In the genomic region with DNA sequence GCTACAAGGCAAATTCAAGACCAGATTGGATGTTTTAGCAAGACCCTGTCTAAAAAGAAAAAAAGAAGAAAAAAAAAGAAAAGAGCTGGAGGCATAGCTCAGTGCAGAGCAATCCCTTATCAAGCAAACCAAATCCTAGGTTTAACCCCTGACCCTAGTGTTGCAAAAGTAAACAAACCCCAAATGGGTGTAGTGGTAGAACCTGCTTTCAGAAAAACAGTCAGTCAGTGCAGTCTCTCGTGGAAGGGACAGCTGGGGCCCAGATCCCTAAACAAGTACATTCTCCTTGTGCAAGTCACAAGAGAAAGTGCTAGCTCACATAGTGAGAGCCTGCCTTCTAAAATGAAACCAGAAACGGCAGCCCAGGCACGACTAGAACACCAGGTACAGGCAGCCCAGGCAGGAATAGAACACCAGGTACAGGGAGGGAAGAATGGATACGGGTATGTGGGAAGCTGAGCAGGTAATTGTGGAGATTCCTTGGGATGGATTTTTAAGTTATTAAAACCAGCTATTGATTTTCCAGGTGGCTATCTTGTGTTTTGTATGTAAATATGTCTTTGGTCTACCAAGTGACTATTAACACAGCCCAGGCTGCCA, we compare ENCODE assay signal across 13 mouse cellular contexts. TPM values are rescaled to one million over a fixed set of nuclear protein-coding genes. Genes with fewer than 3 reads are reported as not detected.
DNase-seq lines count a peak whose midpoint lies in the region; ATAC-seq and TF ChIP-seq lines count a peak whose summit lies in the region.
"Had no signal": no experiment of that assay in that cellular context is flagged by ENCODE, and none has a peak within 500 bp of the region (broad histone marks: within the 10 kb centered on the region; RNA-seq: fewer than 3 reads in every experiment).

No protein-coding gene starts in this region.

- H3K79me2 ChIP-seq in CH12.LX (replicated peaks; ENCODE audit: control insufficient read depth, extremely low read depth, insufficient read depth, poor library complexity, severe bottlenecking) = no peaks in the 10 kb centered on the region

- in situ Hi-C loops in CH12.LX (cut with MboI; ENCODE audit: low pct_ligation_motif_present, low pct_unique_long_range_greater_than_20kb, low sequenced_read_pairs) = loop anchor here (5.0 to 10.0 kb wide), 2 partner anchors 45 to 152 kb away; no protein-coding TSS in a partner anchor

- no peaks in the 10 kb centered on the region for H3K36me3 ChIP-seq in CH12.LX (replicated peaks in 1 of 2; ENCODE audit: control insufficient read depth in 1 of 2, insufficient read depth in 1 of 2, low read length in 1 of 2)

- H3K4me1 ChIP-seq in CH12.LX (ENCODE audit: control insufficient read depth in 1 of 2, insufficient read depth in 2 of 2) = peaks cover 0 to 26% of the 10 kb centered on the region in 2 experiments; a peak in 2 of 4 replicates

- peak overlapping the region; percentile 88 for H3K4me2 ChIP-seq in CH12.LX (ENCODE audit: insufficient read depth, low read depth, poor library complexity, severe bottlenecking)

- H3K4me3 ChIP-seq in CH12.LX (replicated peaks in 1 of 3; ENCODE audit: low read depth in 2 of 3, low read length in 2 of 3, poor library complexity in 1 of 3) = peak overlapping the region in 1 of 3 experiments; percentile 26

- H3K9me3 ChIP-seq in CH12.LX (replicated peaks; ENCODE audit: low read length) = no peaks in the 10 kb centered on the region

- no peak overlapping the region for H3K27ac ChIP-seq in CH12.LX (ENCODE audit: insufficient read depth, low read depth)

- TF ChIP-seq RAD21 in CH12.LX (IDR thresholded peaks at IDR 0.05; ENCODE audit: low read depth, low read length) = no peak

- H3K9ac ChIP-seq in CH12.LX (ENCODE audit: insufficient read depth, low read depth) = peak overlapping the region; percentile 34

- no peak for TF ChIP-seq POLR2A in CH12.LX (IDR thresholded peaks at IDR 0.05; ENCODE audit: low read depth, low read length)

- TF ChIP-seq EP300 in CH12.LX (IDR thresholded peaks at IDR 0.05; ENCODE audit: low read length) = no peak

- DNase-seq in adrenal gland, postnatal 14 days = peak; percentile 14
- DNase-seq in adrenal gland, postnatal 4 days (ENCODE audit: low spot score in 2 of 2) = no peak
- peak; percentile 34 for DNase-seq in kidney, postnatal 10 days
- DNase-seq in kidney, adult 18-20 months = no peak
- DNase-seq in CH12.LX (ENCODE audit: extremely low read depth) = no peak
- DNase-seq in lung, postnatal 36 days = peak; percentile 25
- DNase-seq in neural tube, embryonic 10.5 days (ENCODE audit: extremely low spot score, low spot score) = no peak

- dilution Hi-C loops in CH12.LX (cut with MboI; ENCODE audit: extremely low pct_ligation_motif_present, extremely low pct_unique_long_range_greater_than_20kb, low sequenced_read_pairs) = loop anchor here (25.0 kb wide), 1 partner anchor 250 kb away; the partner anchor contains the start of gene Rab29

- H3K27me3 ChIP-seq in CH12.LX (replicated peaks) = no peaks in the 10 kb centered on the region

- TF ChIP-seq CTCF in CH12.LX (conservative IDR thresholded peaks at IDR 0.05 in 1 of 2, IDR thresholded peaks at IDR 0.05 in 1 of 2; ENCODE audit: low read depth in 2 of 2, low read length in 2 of 2) = no peak

- ATAC-seq in frontal cortex, adult (ENCODE audit: low TSS enrichment) = no peak
- ATAC-seq: hindbrain, embryonic 16.5 days had no signal

TF ChIP-seq in CH12.LX, 34 proteins besides CTCF, POLR2A, EP300 and RAD21:
- no peak for TF ChIP-seq BHLHE40 (IDR thresholded peaks at IDR 0.05; ENCODE audit: low read depth, low read length)
- no peak for TF ChIP-seq UBTF (IDR thresholded peaks at IDR 0.05; ENCODE audit: low read depth, low read length)
- TF ChIP-seq NRF1 (IDR thresholded peaks at IDR 0.05; ENCODE audit: low read depth, low read length) = no peak
- TF ChIP-seq ZC3H11A (IDR thresholded peaks at IDR 0.05; ENCODE audit: low read depth, low read length) = no peak
- TF ChIP-seq TCF12 (IDR thresholded peaks at IDR 0.05; ENCODE audit: low read depth, low read length) = no peak
- no peak for TF ChIP-seq USF1 (IDR thresholded peaks at IDR 0.05; ENCODE audit: low read depth, low read length)

RNA-seq across cellular contexts. Expression of gene Avpr1b, which starts 13.6 kb away (rescaled TPM):
- 0.19 and 0.22 TPM in 2 replicates for total RNA-seq in adrenal gland, postnatal 14 days (2021)
- not detected for total RNA-seq in adrenal gland, postnatal 4 days (2021)
- 0.04 and 0.08 TPM in 2 replicates for total RNA-seq in CH12.LX (2012; rRNA removed)
- not detected in 2 replicates for total RNA-seq in CH12.LX (2014; rRNA removed)
- not detected in 2 replicates for polyA plus RNA-seq in CH12.LX (2012; ENCODE audit: insufficient read length, low read depth)
- total RNA-seq: heart, adult 8-10 months; left cerebral cortex, adult 18-20 months had no signal
- polyA plus RNA-seq: hindbrain, embryonic 16.5 days; lung, embryonic 16.5 days; neural tube, embryonic 14.5 days had no signal

RNA-seq across cellular contexts. Expression of gene Ctse, which starts 25.4 kb away (rescaled TPM):
- 9.2 and 23.3 TPM in 2 replicates for total RNA-seq in adrenal gland, postnatal 14 days (2021)
- total RNA-seq in adrenal gland, postnatal 4 days (2021) = 10 to 100 TPM; 15.3 to 32.2 TPM
- 1.4 and 1.9 TPM in 2 replicates for total RNA-seq in CH12.LX (2012; rRNA removed)
- 1.6 and 1.7 TPM in 2 replicates for total RNA-seq in CH12.LX (2014; rRNA removed)
- polyA plus RNA-seq in CH12.LX (2012; ENCODE audit: insufficient read length, low read depth) = 11.6 TPM in 2 replicates
- polyA plus RNA-seq: hindbrain, embryonic 16.5 days; neural tube, embryonic 14.5 days had no signal

Comparison
In these comparisons a context has a peak if more than half of its experiments do, and no peak if none do; other contexts are left out.
1. DNase-seq: peak in adrenal gland, postnatal 14 days (single experiment), kidney, postnatal 10 days (single experiment) and lung, postnatal 36 days (single experiment); none in adrenal gland, postnatal 4 days (0 of 2), kidney, adult 18-20 months (single experiment), CH12.LX (single experiment) and neural tube, embryonic 10.5 days (single experiment).